Mouse (Mus musculus) embryo, embryonic 10.5 days (tissue): ENCODE measurements around the gene Ano1.

Experiments used
- DNase-seq: peaks from one replicate; pipeline ENCODE4 v3.0.0-alpha.2; 2015; ENCODE audit warnings: low spot score

Ano1 gene

GRCm38 (mm10) chr7:144582284-144582980 lies 169.3 kb downstream of the Ano1 start, which contains the start of gene Fadd:
Gene Fadd, minus strand, starts transcription at chr7:144582463.
- peak; percentile 97 for DNase-seq

GRCm38 (mm10) chr7:144581559-144582283 lies 170.1 kb downstream of the Ano1 start:
- peak; percentile 93 for DNase-seq

- DNase-seq = no peak
Observed at GRCm38 (mm10) chr7:144577876-144578275, 173.9 kb downstream of the Ano1 start.

- DNase-seq = no peak
Observed at GRCm38 (mm10) chr7:144572234-144572633, 179.5 kb downstream of the Ano1 start.

GRCm38 (mm10) chr7:144571598-144571997 lies 180.2 kb downstream of the Ano1 start:
- no peak for DNase-seq

- DNase-seq = no peak
Observed at GRCm38 (mm10) chr7:144569428-144569827, 182.3 kb downstream of the Ano1 start.

- DNase-seq = no peak
Observed at GRCm38 (mm10) chr7:144568091-144568490, 183.7 kb downstream of the Ano1 start.

- DNase-seq = no peak
Observed at GRCm38 (mm10) chr7:144566921-144567682, 184.7 kb downstream of the Ano1 start.

GRCm38 (mm10) chr7:144563456-144564155 lies 188.2 kb downstream of the Ano1 start:
- no peak for DNase-seq

GRCm38 (mm10) chr7:144562016-144562415 lies 189.8 kb downstream of the Ano1 start:
- DNase-seq = peak; percentile 68

GRCm38 (mm10) chr7:144560594-144560993 lies 191.2 kb downstream of the Ano1 start:
- DNase-seq = no peak

GRCm38 (mm10) chr7:144558552-144558951 lies 193.2 kb downstream of the Ano1 start:
- no peak for DNase-seq

- no peak for DNase-seq
Observed at GRCm38 (mm10) chr7:144554123-144554472, 197.7 kb downstream of the Ano1 start.

- peak; percentile 97 for DNase-seq
Observed at GRCm38 (mm10) chr7:144553237-144554122, 198.3 kb downstream of the Ano1 start, which contains the start of gene Ppfia1. Gene Ppfia1, minus strand, starts transcription at chr7:144553729.

- no peak for DNase-seq
Observed at GRCm38 (mm10) chr7:144552274-144552673, 199.5 kb downstream of the Ano1 start.

- DNase-seq = no peak
Observed at GRCm38 (mm10) chr7:144550811-144551210, 201.0 kb downstream of the Ano1 start.

- no peak for DNase-seq
Observed at GRCm38 (mm10) chr7:144549904-144550566, 201.7 kb downstream of the Ano1 start.

GRCm38 (mm10) chr7:144545231-144545630 lies 206.5 kb downstream of the Ano1 start:
- no peak for DNase-seq

- no peak for DNase-seq
Observed at GRCm38 (mm10) chr7:144541351-144541750, 210.4 kb downstream of the Ano1 start.

- DNase-seq = no peak
Observed at GRCm38 (mm10) chr7:144539146-144539545, 212.6 kb downstream of the Ano1 start.
